Mouse (Mus musculus) C2C12 (cell line): ENCODE data around the gene Shmt2.

Source experiments
- CEBPB ChIP-seq: IDR thresholded peaks from one replicate; pipeline ENCODE4 v1.6.1; 2011; ENCODE audit warnings: low read depth, mild to moderate bottlenecking, control low read depth, moderate library complexity
- CTCF ChIP-seq: IDR thresholded peaks from one replicate; pipeline ENCODE4 v1.5.1; 2011; ENCODE audit not compliant: control insufficient read depth, insufficient read depth, insufficient read length
- FOSL1 ChIP-seq: IDR thresholded peaks from one replicate; pipeline ENCODE4 v1.8.0; 2011; ENCODE audit warnings: mild to moderate bottlenecking, low read length; ENCODE audit not compliant: poor library complexity, insufficient read depth, severe bottlenecking
- MAX ChIP-seq: IDR thresholded peaks from one replicate; pipeline ENCODE4 v1.6.1; 2011; ENCODE audit warnings: mild to moderate bottlenecking, control low read depth
- MYOD1 ChIP-seq: IDR thresholded peaks from one replicate; pipeline ENCODE4 v1.6.1; 2011; ENCODE audit warnings: low read depth; ENCODE audit not compliant: control insufficient read depth, insufficient read length
- MYOG ChIP-seq: IDR thresholded peaks from one replicate; pipeline ENCODE4 v1.6.1; 2011; ENCODE audit not compliant: control insufficient read depth, insufficient read length; ENCODE audit errors: extremely low read depth
- USF1 ChIP-seq: IDR thresholded peaks from one replicate; pipeline ENCODE4 v1.6.1; 2011; ENCODE audit warnings: low read depth, mild to moderate bottlenecking, control low read depth, moderate library complexity

GRCm38 (mm10) chr10:127534036-127534928, 12.0 kb upstream of the Shmt2 start, which contains the start of gene Nxph4:
- TF ChIP-seq USF1 (no peak), CEBPB (no peak), MAX (no peak), CTCF (no peak), MYOD1 (no peak), MYOG (no peak), FOSL1 (no peak)
